Mouse (Mus musculus) G1E (cell line): ENCODE data around the gene B3gnt2. TPM values are rescaled to one million over a fixed set of nuclear protein-coding genes. Genes with fewer than 3 reads are reported as not detected.

Experiments
- ATAC-seq: 2 replicates; pipeline ENCODE4 v1.8.0; 2016; ENCODE audit warnings: mild to moderate bottlenecking; ENCODE audit not compliant: insufficient number of reproducible peaks, poor library complexity, low FRiP score, severe bottlenecking; ENCODE audit errors: extremely low read depth
- DNase-seq: peaks from one replicate; pipeline ENCODE4 v3.0.0; 2012; ENCODE audit warnings: low spot score
- H3K27me3 ChIP-seq: 2 replicates; pipeline ENCODE4 v1.6.1; 2012; ENCODE audit warnings: mild to moderate bottlenecking, low read length, inconsistent platforms; ENCODE audit not compliant: insufficient read depth
- H3K36me3 ChIP-seq: replicated peaks from 2 replicates; pipeline ENCODE3; 2012; ENCODE audit warnings: mild to moderate bottlenecking, inconsistent platforms
- H3K4me1 ChIP-seq: 2 replicates; pipeline ENCODE4 v1.6.1; 2012; ENCODE audit warnings: low read depth, low read length, inconsistent platforms, mixed read lengths; ENCODE audit not compliant: insufficient read depth
- H3K4me3 ChIP-seq: 2 replicates; pipeline ENCODE4 v1.5.1; 2012; ENCODE audit warnings: low read depth, mild to moderate bottlenecking, inconsistent platforms, low read length, moderate library complexity, mixed read lengths
- H3K9me3 ChIP-seq: replicated peaks from 2 replicates; pipeline ENCODE4 v1.6.1; 2012; ENCODE audit warnings: inconsistent platforms
- CTCF ChIP-seq: IDR thresholded peaks from 2 replicates; pipeline ENCODE4 v1.5.1; 2012; ENCODE audit warnings: low read depth, low read length, inconsistent platforms, mixed read lengths
- GATA1 ChIP-seq: IDR thresholded peaks from 2 replicates; pipeline ENCODE4 v1.6.1; 2012; ENCODE audit warnings: borderline replicate concordance, low read length, inconsistent platforms, mixed read lengths
- GATA2 ChIP-seq: IDR thresholded peaks from 2 replicates; pipeline ENCODE4 v1.6.1; 2012; ENCODE audit warnings: low read depth, low read length, inconsistent platforms, borderline replicate concordance
- POLR2AphosphoS5 ChIP-seq: IDR thresholded peaks from 2 replicates; pipeline ENCODE4 v1.6.1; 2012; ENCODE audit warnings: low read depth, low read length, inconsistent platforms; ENCODE audit not compliant: insufficient replicate concordance
- TAL1 ChIP-seq: conservative IDR thresholded peaks from 2 replicates; pipeline ENCODE4 v1.6.1; 2012; ENCODE audit warnings: low read depth, low read length, inconsistent platforms, mixed read lengths
- polyA plus RNA-seq: library from polyadenylated mRNA; stranded (reverse); fragments of >175 nt; gene quantifications from 2 replicates; pipeline ENCODE4 v1.2.3, GENCODE M21; 2012
- total RNA-seq, 2 experiments: library from RNA; stranded (forward) in 1 of 2; stranded (reverse) in 1 of 2; fragments of 200-1000 nt in 1 of 2; fragments of >200 nt in 1 of 2; fragmentation: Nextera tagmentation in 1 of 2; gene quantifications; 2 replicates each; pipeline ENCODE4 v1.2.3; 2014 to 2017

Gene B3gnt2
- total and polyA plus RNA-seq, 3 experiments: 11.5 to 65.7 (median 26.3) TPM

DNA sequence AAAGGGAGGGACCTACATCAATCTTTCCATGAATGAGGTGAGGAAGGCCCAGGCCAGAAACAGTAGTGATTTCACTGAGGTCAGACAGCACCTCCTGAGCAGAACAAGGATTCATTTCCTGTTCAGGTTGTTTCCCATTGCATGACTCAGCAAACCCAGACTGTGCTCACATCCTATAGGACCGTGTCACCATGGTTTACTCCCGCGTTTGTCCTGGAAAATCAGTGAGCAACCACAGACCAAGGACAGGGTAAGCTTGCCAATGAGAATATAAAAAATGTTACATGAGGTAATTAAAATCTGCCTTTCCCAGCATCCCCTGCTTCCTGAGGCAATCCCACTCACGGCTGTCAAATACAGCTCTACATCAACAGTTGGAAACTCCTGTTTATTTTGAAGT, 141.2 kb downstream of the B3gnt2 start:
- H3K4me1 ChIP-seq: no peaks in the 10 kb centered on the region
- peaks cover 9% of the 10 kb centered on the region for H3K27me3 ChIP-seq
- H3K4me3 ChIP-seq: no peak overlapping the region
- H3K9me3 ChIP-seq: no peaks in the 10 kb centered on the region
- no peak for ATAC-seq
- TF ChIP-seq CTCF (no peak), POLR2AphosphoS5 (no peak), TAL1 (no peak), GATA2 (no peak), GATA1 (no peak)
- DNase-seq: no peak
- H3K36me3 ChIP-seq: no peaks in the 10 kb centered on the region

GRCm38 (mm10) chr11:22718036-22718435, 142.7 kb downstream of the B3gnt2 start:
- ATAC-seq (no peak), DNase-seq (no peak)
- TF ChIP-seq POLR2AphosphoS5 (no peak), GATA1 (no peak), GATA2 (no peak)
- Histone ChIP-seq H3K4me3 (no peak overlapping the region), H3K36me3 (no peaks in the 10 kb centered on the region), H3K27me3 (peaks cover 15% of the 10 kb centered on the region), H3K9me3 (no peaks in the 10 kb centered on the region), H3K4me1 (no peaks in the 10 kb centered on the region)

DNA sequence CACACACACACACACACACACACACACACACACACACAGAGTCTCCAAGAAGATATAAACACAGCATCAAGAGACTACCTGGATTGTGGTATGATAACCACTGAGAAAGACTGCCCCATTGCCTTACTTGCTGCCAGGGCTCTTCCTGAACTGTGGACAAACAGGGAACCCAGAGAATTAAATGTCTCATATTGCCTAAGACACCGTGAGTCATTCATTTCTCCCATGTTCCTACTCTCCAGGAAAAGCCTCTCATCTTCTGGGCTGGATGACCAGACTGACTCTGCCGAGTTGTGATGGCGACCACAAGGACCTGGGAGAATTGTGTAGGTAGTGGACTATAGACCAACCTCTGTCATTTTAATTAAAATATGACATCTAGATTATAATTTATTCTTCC, 149.4 kb downstream of the B3gnt2 start:
- H3K36me3 ChIP-seq: no peaks in the 10 kb centered on the region
- no peak overlapping the region for H3K4me3 ChIP-seq

GRCm38 (mm10) chr11:22710596-22710995, 150.2 kb downstream of the B3gnt2 start:
- ATAC-seq (no peak; the same call in 1 of the 2 replicates), DNase-seq (no peak)

More for the DNA sequence above, 149.4 kb downstream of the B3gnt2 start:
- Histone ChIP-seq H3K9me3 (no peaks in the 10 kb centered on the region), H3K27me3 (peaks cover 19% of the 10 kb centered on the region), H3K4me1 (no peaks in the 10 kb centered on the region)
- no peak for ATAC-seq
- TF ChIP-seq POLR2AphosphoS5: no peak
- TF ChIP-seq GATA1: no peak
- TF ChIP-seq TAL1: no peak
- no peak for TF ChIP-seq CTCF
- TF ChIP-seq GATA2: no peak
- DNase-seq: no peak

More at GRCm38 (mm10) chr11:22710596-22710995, 150.2 kb downstream of the B3gnt2 start:
- Histone ChIP-seq H3K27me3 (peaks cover 19% of the 10 kb centered on the region), H3K9me3 (no peaks in the 10 kb centered on the region), H3K4me1 (no peaks in the 10 kb centered on the region), H3K36me3 (no peaks in the 10 kb centered on the region), H3K4me3 (no peak overlapping the region)
- no peak for TF ChIP-seq TAL1
- no peak for TF ChIP-seq GATA2
- TF ChIP-seq POLR2AphosphoS5: no peak
- TF ChIP-seq CTCF: no peak
- no peak for TF ChIP-seq GATA1

Other genes with a start within 250 kb of the B3gnt2 start
- gene Zrsr1, start 111.0 kb upstream of the B3gnt2 start, total RNA-seq (2014; fragmentation: Nextera tagmentation): 14.9 and 33.6 TPM in 2 replicates
- gene Zrsr1, start 111.0 kb upstream of the B3gnt2 start, total RNA-seq (2017): 9.0 and 10.4 TPM in 2 replicates
- 1.3 and 1.5 TPM in 2 replicates for gene Zrsr1, start 111.0 kb upstream of the B3gnt2 start, polyA plus RNA-seq
- gene Gm28048, start 121.1 kb upstream of the B3gnt2 start, total RNA-seq (2014; fragmentation: Nextera tagmentation): 21.1 and 30.9 TPM in 2 replicates
- gene Gm28048, start 121.1 kb upstream of the B3gnt2 start, total RNA-seq (2017): 16.2 and 37.9 TPM in 2 replicates
- not detected in 2 replicates for gene Gm28048, start 121.1 kb upstream of the B3gnt2 start, polyA plus RNA-seq
- 74.4 and 77.4 TPM in 2 replicates for gene Commd1, start 121.4 kb upstream of the B3gnt2 start, total RNA-seq (2014; fragmentation: Nextera tagmentation)
- 93.9 and 111 TPM in 2 replicates for gene Commd1, start 121.4 kb upstream of the B3gnt2 start, total RNA-seq (2017)
- gene Commd1, start 121.4 kb upstream of the B3gnt2 start, polyA plus RNA-seq: 27.7 and 34.1 TPM in 2 replicates
- 316 and 338 TPM in 2 replicates for gene Cct4, start 129.6 kb upstream of the B3gnt2 start, total RNA-seq (2014; fragmentation: Nextera tagmentation)
- gene Cct4, start 129.6 kb upstream of the B3gnt2 start, total RNA-seq (2017): 354 and 358 TPM in 2 replicates
- gene Cct4, start 129.6 kb upstream of the B3gnt2 start, polyA plus RNA-seq: 847 and 1,153 TPM in 2 replicates
- 2.5 and 9.3 TPM in 2 replicates for gene Fam161a, start 146.6 kb upstream of the B3gnt2 start, total RNA-seq (2014; fragmentation: Nextera tagmentation)
- 3.1 and 3.5 TPM in 2 replicates for gene Fam161a, start 146.6 kb upstream of the B3gnt2 start, total RNA-seq (2017)
- 0.35 and 0.67 TPM in 2 replicates for gene Fam161a, start 146.6 kb upstream of the B3gnt2 start, polyA plus RNA-seq